Mouse (Mus musculus) intestine, embryonic 14.5 days (tissue): ENCODE data around the gene Ncoa6. TPM values are rescaled to one million over a fixed set of nuclear protein-coding genes. Genes with fewer than 3 reads are reported as not detected.

Source experiments
- ATAC-seq: fragments of 200-750 bp; cut with Nextera tagmentation; replicated peaks from 2 replicates; pipeline ENCODE4 v1.8.0; 2017; ENCODE audit warnings: low read depth, moderate number of reproducible peaks, moderate TSS enrichment, moderate library complexity; ENCODE audit not compliant: low FRiP score, low TSS enrichment
- DNase-seq: peaks from one replicate; pipeline ENCODE4 v3.0.0-alpha.2; 2018; ENCODE audit warnings: low spot score
- H3K27ac ChIP-seq: fragments of 300-500 bp; sonication (generic); 2 replicates; pipeline ENCODE4 v1.5.1; 2014; ENCODE audit warnings: low read depth, mild to moderate bottlenecking, control low read depth
- H3K27me3 ChIP-seq: fragments of 300-500 bp; sonication (generic); replicated peaks from 2 replicates; pipeline ENCODE4 v1.6.1; 2014; ENCODE audit warnings: low read length, control low read depth; ENCODE audit not compliant: control insufficient read depth, insufficient read depth
- H3K36me3 ChIP-seq: fragments of 300-500 bp; sonication (generic); 2 replicates; pipeline ENCODE4 v1.6.1; 2014; ENCODE audit warnings: low read length, control low read depth; ENCODE audit not compliant: control insufficient read depth, insufficient read depth
- H3K4me1 ChIP-seq: fragments of 300-500 bp; sonication (generic); replicated peaks from 2 replicates; pipeline ENCODE4 v1.6.1; 2014; ENCODE audit warnings: low read length, control low read depth, mixed read lengths; ENCODE audit not compliant: control insufficient read depth, insufficient read depth
- H3K4me2 ChIP-seq: fragments of 300-500 bp; sonication (generic); 2 replicates; pipeline ENCODE4 v1.6.1; 2014; ENCODE audit warnings: low read length
- H3K4me3 ChIP-seq: fragments of 300-500 bp; sonication (generic); 2 replicates; pipeline ENCODE4 v1.5.1; 2014; ENCODE audit warnings: low read depth, low read length, control low read depth, mixed read lengths
- H3K9ac ChIP-seq: fragments of 300-500 bp; sonication (generic); 2 replicates; pipeline ENCODE4 v1.6.1; 2014; ENCODE audit warnings: mild to moderate bottlenecking, low read length
- H3K9me3 ChIP-seq: fragments of 300-500 bp; sonication (generic); 2 replicates; pipeline ENCODE4 v1.6.1; 2016; ENCODE audit warnings: low read length, control low read depth; ENCODE audit not compliant: control insufficient read depth
- WGBS: fragments of 180-500 bp; shearing (Covaris S2); extraction: QIAGEN DNeasy Blood & Tissue Kit; methylation state at CpG from one replicate; pipeline ENCODE4 v1.1.7; 2014; 5-methylcytosine and 5-hydroxymethylcytosine counted together
- polyA plus RNA-seq: library from polyadenylated mRNA; unstranded; fragments of >200 nt; fragmentation: Nextera tagmentation; extraction: Ambion mirVana; gene quantifications from 2 replicates; pipeline ENCODE4 v1.2.1, GENCODE M21; 2014

Gene Ncoa6
- polyA plus RNA-seq, 1 experiment from 2014 or later = 27.9 TPM

DNA sequence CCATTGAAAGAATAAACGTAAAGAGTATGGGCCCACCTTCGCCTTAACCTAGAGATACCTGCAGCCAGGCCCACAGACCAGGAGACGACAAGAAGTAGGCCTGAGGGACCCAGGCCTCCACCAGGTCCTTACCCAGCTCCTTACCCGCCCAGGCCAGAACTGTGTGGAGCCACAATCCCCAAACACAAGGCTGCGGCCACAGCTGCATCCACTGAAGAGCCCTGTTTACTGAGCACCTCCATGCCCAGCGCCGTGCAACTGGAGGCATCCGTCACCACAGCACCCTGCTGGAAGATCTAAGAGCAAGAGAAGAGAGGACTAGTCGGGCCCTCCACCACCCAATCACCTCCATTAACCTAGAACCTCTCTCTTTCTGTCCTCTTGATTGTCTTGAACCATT, 32.1 kb upstream of the Ncoa6 start:
- Histone ChIP-seq H3K4me1 (peaks cover 4% of the 10 kb centered on the region; the same call in 1 of the 2 replicates), H3K9me3 (no peaks in the 10 kb centered on the region), H3K27me3 (no peaks in the 10 kb centered on the region), H3K4me3 (no peak overlapping the region), H3K4me2 (no peak overlapping the region), H3K36me3 (no peaks in the 10 kb centered on the region), H3K27ac (no peak overlapping the region), H3K9ac (no peak overlapping the region)
- ATAC-seq (no peak), DNase-seq (no peak)
- WGBS = 90% methylated on average over 9 of the region's 9 CpGs

DNA sequence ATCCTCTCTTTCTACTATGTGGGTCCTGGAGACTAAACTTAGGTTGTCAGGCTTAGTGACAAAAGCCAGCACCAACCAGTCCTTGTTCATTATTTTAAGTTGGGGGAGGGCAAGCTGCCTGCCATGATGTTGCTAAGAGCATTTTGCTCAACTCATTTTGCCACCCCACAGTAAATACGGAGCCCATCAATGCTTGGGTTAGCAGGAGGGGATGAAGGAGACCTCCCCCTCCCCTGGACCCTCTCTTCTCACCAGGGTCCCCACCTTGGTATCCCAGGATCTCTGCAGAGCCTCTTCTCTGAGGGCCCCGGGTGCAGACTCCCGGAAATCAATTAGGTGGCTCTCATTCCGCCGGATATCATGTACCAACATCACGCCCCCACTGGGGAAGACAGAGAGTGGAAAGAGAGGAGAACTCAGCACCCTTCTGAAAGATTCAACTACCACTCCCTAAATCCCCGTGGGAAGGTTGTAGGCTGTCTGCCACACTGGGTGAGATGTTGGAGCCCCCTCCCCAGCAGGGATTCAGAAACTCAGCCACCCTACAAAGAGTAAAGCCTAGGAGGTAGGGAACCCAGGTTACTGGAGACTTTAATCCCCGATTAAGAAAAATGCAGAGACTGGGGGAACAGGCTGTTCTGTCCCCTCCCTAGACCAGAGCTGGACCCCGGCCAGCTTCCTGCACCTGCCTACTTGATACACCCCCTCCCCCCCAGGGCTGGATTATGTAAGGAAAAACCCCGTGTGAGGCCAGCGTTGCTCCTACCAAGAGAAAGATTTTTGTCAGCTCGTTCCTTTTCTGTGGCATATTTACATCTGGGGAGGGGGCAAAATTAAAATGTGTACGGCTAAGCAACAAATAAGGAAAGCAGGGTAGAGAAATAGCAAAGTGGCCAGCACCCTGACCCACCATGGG, 31.0 kb upstream of the Ncoa6 start:
- no peak for DNase-seq
- WGBS = 57% methylated on average over 13 of the region's 13 CpGs
- Histone ChIP-seq H3K4me2 (no peak overlapping the region), H3K9me3 (no peaks in the 10 kb centered on the region), H3K4me3 (no peak overlapping the region), H3K9ac (no peak overlapping the region), H3K27me3 (no peaks in the 10 kb centered on the region), H3K4me1 (peaks cover 4% of the 10 kb centered on the region; the same call in 1 of the 2 replicates), H3K36me3 (no peaks in the 10 kb centered on the region), H3K27ac (no peak overlapping the region)
- no peak for ATAC-seq

DNA sequence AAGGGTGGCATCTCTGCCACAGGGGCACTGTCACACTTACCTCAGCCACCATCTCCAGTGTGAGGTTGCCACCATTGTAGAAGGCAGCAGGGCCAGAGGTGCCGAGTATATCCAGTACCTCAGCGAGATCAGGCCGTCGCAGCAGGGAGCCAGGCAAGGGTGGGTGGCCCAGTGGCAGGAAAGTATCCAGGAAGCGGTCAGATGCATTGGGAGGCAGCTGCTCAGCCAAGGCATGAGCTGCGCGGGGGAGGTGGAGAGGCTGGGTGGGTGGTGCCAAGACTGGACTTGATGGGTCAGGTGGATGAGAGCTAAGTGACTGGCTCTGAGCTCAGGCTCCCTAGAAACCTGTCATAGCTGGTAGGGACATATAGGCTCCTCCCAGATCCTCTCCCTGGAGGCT, 28.9 kb upstream of the Ncoa6 start:
- Histone ChIP-seq H3K27ac (no peak overlapping the region), H3K4me3 (no peak overlapping the region), H3K36me3 (no peaks in the 10 kb centered on the region), H3K4me2 (no peak overlapping the region), H3K9me3 (no peaks in the 10 kb centered on the region), H3K9ac (no peak overlapping the region), H3K4me1 (peaks cover 4% of the 10 kb centered on the region; the same call in 1 of the 2 replicates), H3K27me3 (no peaks in the 10 kb centered on the region)
- no peak for DNase-seq
- ATAC-seq = no peak
- WGBS = 78% methylated on average over 7 of the region's 7 CpGs

DNA sequence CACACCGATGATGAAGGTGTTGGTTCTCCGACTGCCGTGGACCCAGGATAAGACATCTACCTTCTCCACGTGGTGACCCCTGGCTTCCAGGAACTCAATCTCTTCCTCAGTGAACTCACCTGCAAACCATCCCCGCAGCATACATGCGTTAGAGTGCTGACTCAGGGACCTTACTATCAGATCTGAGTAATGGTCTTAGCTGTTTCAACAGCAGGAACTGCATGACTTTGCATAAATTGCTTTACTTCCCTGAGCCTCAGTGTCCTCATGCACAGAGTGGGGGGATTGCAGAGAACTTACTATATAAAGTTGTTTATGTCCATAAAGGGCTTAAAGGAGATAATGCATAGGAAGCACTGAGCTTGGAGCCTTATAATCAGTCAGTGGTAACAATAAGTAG, 17.3 kb upstream of the Ncoa6 start:
- Histone ChIP-seq H3K4me2 (no peak overlapping the region), H3K4me3 (no peak overlapping the region), H3K9ac (no peak overlapping the region), H3K36me3 (no peaks in the 10 kb centered on the region), H3K9me3 (no peaks in the 10 kb centered on the region), H3K27me3 (no peaks in the 10 kb centered on the region), H3K27ac (no peak overlapping the region), H3K4me1 (no peaks in the 10 kb centered on the region)
- DNase-seq (peak; percentile 31), ATAC-seq (no peak)
- 89% methylated on average over 6 of the region's 6 CpGs for WGBS

DNA sequence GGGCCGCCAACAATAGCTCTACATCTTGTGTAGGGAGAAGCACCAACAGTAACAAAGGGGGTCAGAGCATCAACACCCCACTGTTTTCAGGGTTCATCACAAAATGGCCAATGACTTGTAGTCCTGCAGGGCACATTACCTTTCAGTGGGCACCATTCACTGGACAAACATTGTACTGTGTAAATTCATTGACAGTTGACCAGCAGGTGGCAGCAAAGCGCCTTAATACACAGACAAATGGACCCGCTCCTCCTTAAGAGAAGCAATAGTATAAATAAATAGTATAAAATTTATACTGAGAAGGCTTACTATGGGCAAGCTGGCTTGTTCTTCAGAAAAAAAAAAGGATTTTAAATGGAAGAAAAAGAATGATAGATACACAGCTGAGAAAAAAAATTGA, 8.3 kb upstream of the Ncoa6 start:
- Histone ChIP-seq H3K9ac (no peak overlapping the region), H3K36me3 (no peaks in the 10 kb centered on the region), H3K27me3 (no peaks in the 10 kb centered on the region), H3K4me2 (no peak overlapping the region), H3K27ac (no peak overlapping the region), H3K4me1 (no peaks in the 10 kb centered on the region), H3K9me3 (no peaks in the 10 kb centered on the region), H3K4me3 (no peak overlapping the region)
- WGBS = 39% methylated on average over 3 of the region's 3 CpGs
- peak; percentile 79 for DNase-seq
- ATAC-seq = no peak

DNA sequence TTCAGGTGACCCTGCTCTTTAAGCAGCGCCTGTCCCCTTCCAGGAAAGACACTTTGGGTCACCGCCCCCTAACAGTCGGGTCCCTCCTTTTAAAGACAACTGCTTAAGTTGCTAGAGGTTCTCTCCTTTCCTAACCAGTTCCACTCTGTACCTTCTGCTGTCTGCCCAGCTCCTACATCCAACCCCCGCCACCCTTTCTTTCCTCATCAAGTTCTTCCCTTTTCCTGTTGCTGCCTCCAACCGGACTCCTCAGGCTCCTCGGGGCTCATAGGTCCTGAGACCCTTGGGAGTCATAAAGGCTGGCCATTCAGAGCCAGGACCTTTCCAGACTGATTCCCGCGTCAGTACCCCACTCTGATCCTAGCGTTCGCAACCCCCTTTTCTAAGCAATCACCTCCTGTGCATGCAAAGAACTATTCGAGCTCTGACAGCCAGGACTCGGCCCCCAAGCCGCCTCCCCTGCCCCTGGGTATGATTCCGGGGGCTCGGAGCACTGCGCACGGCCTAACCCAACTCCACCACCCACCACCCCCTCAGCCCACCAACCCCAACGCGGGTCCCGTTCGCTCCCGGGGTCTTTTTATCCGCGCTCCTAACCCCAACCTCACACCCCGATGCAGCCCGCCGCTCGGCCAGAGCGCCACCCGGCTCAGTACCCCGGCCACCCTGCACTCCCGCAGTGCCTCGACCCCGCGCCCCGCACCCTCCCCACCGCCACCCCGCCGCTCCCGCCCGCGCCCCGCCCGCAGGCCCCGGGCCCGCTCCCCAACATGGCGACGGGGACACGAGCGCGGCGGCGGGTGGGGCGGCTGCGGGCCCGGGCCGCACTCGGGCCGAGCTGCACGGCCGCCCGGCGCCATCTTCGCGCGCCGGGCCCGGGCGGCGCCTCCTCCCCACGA, 774 bp downstream of the Ncoa6 start:
- H3K36me3 ChIP-seq = no peaks in the 10 kb centered on the region
- H3K9ac ChIP-seq = peak overlapping the region; percentile 96
- H3K27ac ChIP-seq = peak overlapping the region; percentile 80
- no peaks in the 10 kb centered on the region for H3K9me3 ChIP-seq
- peak overlapping the region; percentile 82 for H3K4me3 ChIP-seq
- no peaks in the 10 kb centered on the region for H3K27me3 ChIP-seq
- peak; percentile 82 for DNase-seq
- peak overlapping the region; percentile 84 for H3K4me2 ChIP-seq
- WGBS = under 1% methylated on average over 35 of the region's 71 CpGs
- ATAC-seq = peak; percentile 70
- H3K4me1 ChIP-seq = peaks cover 17% of the 10 kb centered on the region

DNA sequence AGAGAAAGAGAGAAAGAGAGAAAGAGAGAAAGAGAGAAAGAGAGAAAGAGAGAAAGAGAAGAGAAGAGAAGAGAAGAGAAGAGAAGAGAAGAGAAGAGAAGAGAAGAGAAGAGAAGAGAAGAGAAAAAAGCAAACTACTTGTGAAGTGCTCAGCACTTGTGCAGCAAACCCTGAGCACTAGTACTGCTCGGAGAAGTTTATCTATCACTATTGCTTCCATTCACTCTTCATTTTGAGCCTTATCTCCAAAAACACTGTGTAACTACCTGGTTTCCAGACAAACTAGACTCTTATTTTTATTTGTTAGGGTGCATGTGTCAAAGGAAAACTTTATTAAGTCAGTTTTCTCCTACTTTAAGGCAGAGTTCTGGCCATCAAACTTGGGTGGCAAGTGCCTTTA, 6.8 kb downstream of the Ncoa6 start:
- ATAC-seq = no peak

DNA sequence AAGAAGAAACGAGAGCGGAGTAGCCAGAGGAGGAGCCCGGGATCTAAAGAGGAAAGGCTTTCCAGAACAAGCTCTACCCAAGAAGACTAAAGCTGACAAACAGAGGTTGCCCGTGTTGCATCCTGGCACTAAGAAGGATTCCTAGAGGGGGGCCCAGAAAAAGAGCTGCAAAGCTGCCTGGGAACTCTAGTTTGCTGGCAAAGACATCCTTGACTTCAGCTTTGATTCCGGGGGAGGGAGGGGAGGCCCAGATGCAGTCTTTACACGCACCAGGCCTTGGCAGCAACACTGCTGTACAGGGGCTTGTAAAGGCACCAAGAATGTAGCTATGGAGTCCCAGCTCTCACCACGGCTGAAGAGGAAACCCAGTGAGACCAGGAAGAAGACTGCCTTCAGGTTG, 20.1 kb downstream of the Ncoa6 start:
- no peak overlapping the region for H3K9ac ChIP-seq

More for the DNA sequence above, 6.8 kb downstream of the Ncoa6 start:
- DNase-seq = no peak
- Histone ChIP-seq H3K9me3 (no peaks in the 10 kb centered on the region), H3K4me1 (0 out of 2 replicates have a peak, but pooled peaks cover 12% of the 10 kb centered on the region), H3K36me3 (peaks cover 17% of the 10 kb centered on the region; the same call in 1 of the 2 replicates), H3K27me3 (no peaks in the 10 kb centered on the region), H3K9ac (no peak overlapping the region), H3K27ac (no peak overlapping the region), H3K4me2 (no peak overlapping the region), H3K4me3 (no peak overlapping the region)
- 100% methylated on average over 1 of the region's 1 CpGs for WGBS

More for the DNA sequence above, 20.1 kb downstream of the Ncoa6 start:
- H3K9me3 ChIP-seq = no peaks in the 10 kb centered on the region
- DNase-seq (no peak), ATAC-seq (no peak)
- WGBS = 80% methylated on average over 7 of the region's 7 CpGs
- no peak overlapping the region for H3K27ac ChIP-seq
- H3K4me3 ChIP-seq = no peak overlapping the region
- no peaks in the 10 kb centered on the region for H3K4me1 ChIP-seq
- H3K27me3 ChIP-seq = no peaks in the 10 kb centered on the region
- no peaks in the 10 kb centered on the region for H3K36me3 ChIP-seq
- no peak overlapping the region for H3K4me2 ChIP-seq
